Mouse (Mus musculus) MEL (cell line): ENCODE results near the gene Pacsin2. TPM values are rescaled to one million over a fixed set of nuclear protein-coding genes. Genes with fewer than 3 reads are reported as not detected.

ENCODE experiments used
- DNase-seq: peaks from one replicate; pipeline ENCODE4 v3.0.0; 2011; ENCODE audit warnings: low read depth, low spot score
- H3K27ac ChIP-seq: 2 replicates; pipeline ENCODE4 v1.5.1; 2012; ENCODE audit warnings: low read depth, mild to moderate bottlenecking, control low read depth, low read length, moderate library complexity; ENCODE audit not compliant: control insufficient read depth
- H3K27me3 ChIP-seq, 2 experiments: fragments of 150-350 bp in 1 of 2; sonication (generic) in 1 of 2; 2 replicates each; pipeline ENCODE4 v1.6.1; 2012; ENCODE audit warnings: low read length in 2 of 2, mild to moderate bottlenecking in 2 of 2, improper control_type of control experiment in 1 of 2, moderate library complexity in 1 of 2; ENCODE audit not compliant: insufficient read depth in 2 of 2, control insufficient read depth in 1 of 2
- H3K36me3 ChIP-seq, 2 experiments: 2 replicates each; pipeline ENCODE4 v1.6.1; 2012 to 2014; ENCODE audit warnings: low read length in 2 of 2, improper control_type of control experiment in 1 of 2, inconsistent platforms in 1 of 2, mild to moderate bottlenecking in 1 of 2; ENCODE audit not compliant: insufficient read depth in 2 of 2, control insufficient read depth in 1 of 2
- H3K4me1 ChIP-seq, 2 experiments: fragments of 150-350 bp in 1 of 2; sonication (generic) in 1 of 2; 2 replicates each; pipeline ENCODE4 v1.6.1; 2012; ENCODE audit warnings: low read length in 2 of 2, improper control_type of control experiment in 1 of 2, mild to moderate bottlenecking in 1 of 2; ENCODE audit not compliant: insufficient read depth in 2 of 2, control insufficient read depth in 1 of 2
- H3K4me3 ChIP-seq, 2 experiments: fragments of 150-350 bp in 1 of 2; sonication (generic) in 1 of 2; 2 replicates each; pipeline ENCODE4 v1.5.1; 2012; ENCODE audit warnings: low read depth in 2 of 2, low read length in 2 of 2, mild to moderate bottlenecking in 2 of 2, moderate library complexity in 2 of 2, control low read depth in 1 of 2, improper control_type of control experiment in 1 of 2; ENCODE audit not compliant: control insufficient read depth in 1 of 2, insufficient read depth in 1 of 2
- H3K79me2 ChIP-seq: 2 replicates; pipeline ENCODE4 v1.6.1; 2012; ENCODE audit warnings: mild to moderate bottlenecking, low read length, moderate library complexity; ENCODE audit not compliant: control insufficient read depth, poor library complexity, insufficient read depth
- H3K9ac ChIP-seq: 2 replicates; pipeline ENCODE4 v1.6.1; 2012; ENCODE audit warnings: low read depth, mild to moderate bottlenecking, control low read depth, low read length, moderate library complexity; ENCODE audit not compliant: control insufficient read depth, poor library complexity, severe bottlenecking
- H3K9me3 ChIP-seq: fragments of 150-350 bp; sonication (generic); replicated peaks from 2 replicates; pipeline ENCODE4 v1.6.1; 2012; ENCODE audit warnings: mild to moderate bottlenecking, low read length, improper control_type of control experiment, moderate library complexity; ENCODE audit not compliant: insufficient read depth
- CHD2 ChIP-seq: IDR thresholded peaks from 2 replicates; pipeline ENCODE4 v1.6.1; 2011; ENCODE audit warnings: low read length, improper control_type of control experiment
- CTCF ChIP-seq, 3 experiments: IDR thresholded peaks in 2 of 3; conservative IDR thresholded peaks in 1 of 3; 2 replicates each; pipeline ENCODE4 v1.5.1; 2011 to 2012; ENCODE audit warnings: low read length in 3 of 3, low read depth in 2 of 3, mild to moderate bottlenecking in 2 of 3, improper control_type of control experiment in 1 of 3, inconsistent platforms in 1 of 3, mixed read lengths in 1 of 3, moderate library complexity in 1 of 3; ENCODE audit not compliant: control insufficient read depth in 1 of 3, insufficient read depth in 1 of 3, poor library complexity in 1 of 3, severe bottlenecking in 1 of 3
- E2F4 ChIP-seq: IDR thresholded peaks from 2 replicates; pipeline ENCODE4 v1.6.1; 2011; ENCODE audit warnings: low read depth, low read length, improper control_type of control experiment, borderline replicate concordance
- ELF1 ChIP-seq: IDR thresholded peaks from 2 replicates; pipeline ENCODE4 v1.6.1; 2014; ENCODE audit warnings: low read depth, mild to moderate bottlenecking, inconsistent platforms, low read length, improper control_type of control experiment, moderate library complexity
- ETS1 ChIP-seq: IDR thresholded peaks from 2 replicates; pipeline ENCODE4 v1.6.1; 2012; ENCODE audit warnings: low read depth, mild to moderate bottlenecking, inconsistent platforms, low read length, improper control_type of control experiment, moderate library complexity
- GATA1 ChIP-seq: IDR thresholded peaks from 2 replicates; pipeline ENCODE4 v1.6.1; 2011; ENCODE audit warnings: low read depth, low read length, improper control_type of control experiment
- JUND ChIP-seq: IDR thresholded peaks from 2 replicates; pipeline ENCODE4 v1.6.1; 2011; ENCODE audit warnings: low read depth, mild to moderate bottlenecking, improper control_type of control experiment, low read length
- MAFK ChIP-seq: IDR thresholded peaks from 2 replicates; pipeline ENCODE4 v1.6.1; 2011; ENCODE audit warnings: low read depth, mild to moderate bottlenecking, low read length, improper control_type of control experiment, borderline replicate concordance
- MAX ChIP-seq: IDR thresholded peaks from 2 replicates; pipeline ENCODE4 v1.6.1; 2011; ENCODE audit warnings: low read length, improper control_type of control experiment
- MEF2A ChIP-seq: IDR thresholded peaks from 2 replicates; pipeline ENCODE4 v1.6.1; 2014; ENCODE audit warnings: low read depth, mild to moderate bottlenecking, inconsistent platforms, low read length, improper control_type of control experiment; ENCODE audit not compliant: poor library complexity, insufficient replicate concordance, severe bottlenecking; ENCODE audit errors: extremely low read depth
- MXI1 ChIP-seq: IDR thresholded peaks from 2 replicates; pipeline ENCODE4 v1.6.1; 2011; ENCODE audit warnings: mild to moderate bottlenecking, low read depth, low read length, improper control_type of control experiment
- MYB ChIP-seq: IDR thresholded peaks from 2 replicates; pipeline ENCODE4 v1.6.1; 2011; ENCODE audit warnings: mild to moderate bottlenecking, low read depth, low read length, improper control_type of control experiment
- NELFE ChIP-seq: IDR thresholded peaks from 2 replicates; pipeline ENCODE4 v1.6.1; 2011; ENCODE audit warnings: low read depth, low read length, improper control_type of control experiment
- NRF1 ChIP-seq: IDR thresholded peaks from 2 replicates; pipeline ENCODE4 v1.6.1; 2014; ENCODE audit warnings: low read depth, mild to moderate bottlenecking, inconsistent platforms, low read length, improper control_type of control experiment, moderate library complexity; ENCODE audit not compliant: poor library complexity, insufficient read depth, severe bottlenecking
- POLR2AphosphoS2 ChIP-seq: IDR thresholded peaks from 2 replicates; pipeline ENCODE4 v1.6.1; 2011; ENCODE audit warnings: low read length, improper control_type of control experiment
- RAD21 ChIP-seq: IDR thresholded peaks from 2 replicates; pipeline ENCODE4 v1.6.1; 2011; ENCODE audit warnings: mild to moderate bottlenecking, low read depth, low read length, improper control_type of control experiment
- RCOR1 ChIP-seq: IDR thresholded peaks from 2 replicates; pipeline ENCODE4 v1.6.1; 2012; ENCODE audit warnings: low read depth, mild to moderate bottlenecking, inconsistent platforms, low read length, improper control_type of control experiment
- SMC3 ChIP-seq: IDR thresholded peaks from 2 replicates; pipeline ENCODE4 v1.6.1; 2011; ENCODE audit warnings: low read depth, low read length, improper control_type of control experiment
- TAL1 ChIP-seq: IDR thresholded peaks from 2 replicates; pipeline ENCODE4 v1.6.1; 2012; ENCODE audit warnings: mild to moderate bottlenecking, inconsistent platforms, low read length, moderate library complexity, mixed read lengths
- TBP ChIP-seq: IDR thresholded peaks from 2 replicates; pipeline ENCODE4 v1.8.0; 2011; ENCODE audit warnings: low read depth, low read length, improper control_type of control experiment
- TCF12 ChIP-seq: IDR thresholded peaks from 2 replicates; pipeline ENCODE4 v1.6.1; 2014; ENCODE audit warnings: low read depth, mild to moderate bottlenecking, inconsistent platforms, low read length, improper control_type of control experiment, moderate library complexity
- UBTF ChIP-seq: IDR thresholded peaks from 2 replicates; pipeline ENCODE4 v1.6.1; 2012; ENCODE audit warnings: low read depth, mild to moderate bottlenecking, inconsistent platforms, low read length, improper control_type of control experiment, moderate library complexity, borderline replicate concordance; ENCODE audit not compliant: insufficient read depth
- USF1 ChIP-seq: IDR thresholded peaks from 2 replicates; pipeline ENCODE4 v1.6.1; 2014; ENCODE audit warnings: low read depth, mild to moderate bottlenecking, inconsistent platforms, low read length, improper control_type of control experiment, moderate library complexity
- USF2 ChIP-seq, 2 experiments: IDR thresholded peaks; 2 replicates each; pipeline ENCODE4 v1.6.1; 2011 to 2012; ENCODE audit warnings: improper control_type of control experiment in 2 of 2, low read length in 2 of 2, borderline replicate concordance in 1 of 2, inconsistent platforms in 1 of 2, low read depth in 1 of 2, mild to moderate bottlenecking in 1 of 2; ENCODE audit not compliant: insufficient read depth in 1 of 2
- ZC3H11A ChIP-seq: IDR thresholded peaks from 2 replicates; pipeline ENCODE4 v1.6.1; 2012; ENCODE audit warnings: low read depth, mild to moderate bottlenecking, inconsistent platforms, low read length, improper control_type of control experiment
- ZMIZ1 ChIP-seq: IDR thresholded peaks from 2 replicates; pipeline ENCODE4 v1.6.1; 2012; ENCODE audit warnings: low read depth, mild to moderate bottlenecking, inconsistent platforms, low read length, improper control_type of control experiment, moderate library complexity
- polyA plus RNA-seq, 2 experiments: library from polyadenylated mRNA; stranded (reverse) in 1 of 2; unstranded in 1 of 2; fragments of >175 nt in 1 of 2; fragments of >200 nt in 1 of 2; gene quantifications; 2 replicates each; pipeline versions ENCODE4 v1.2.1 to v1.2.4; 2012; ENCODE audit warnings: low replicate concordance in 2 of 2, low read depth in 1 of 2; ENCODE audit not compliant: insufficient read length in 2 of 2, insufficient read depth in 1 of 2, missing spikeins in 1 of 2
- total RNA-seq: library from RNA; depleted of rRNA; stranded (reverse); fragments of 300-350 nt; gene quantifications from 2 replicates; pipeline ENCODE4 v1.2.3, GENCODE M21; 2012

Pacsin2 gene
- total and polyA plus RNA-seq, 3 experiments, result 58.7 to 425 (median 103) TPM

GRCm38 (mm10) chr15:83487477-83488115 lies 23.2 kb upstream of the Pacsin2 start:
- Histone ChIP-seq H3K27me3 (no peaks in the 10 kb centered on the region), H3K79me2 (no peaks in the 10 kb centered on the region), H3K4me3 (no peak overlapping the region), H3K27ac (no peak overlapping the region), H3K9me3 (no peaks in the 10 kb centered on the region), H3K4me1 (peaks cover 0 to 9% of the 10 kb centered on the region in 2 experiments; a peak in 1 of 4 replicates), H3K9ac (no peak overlapping the region), H3K36me3 (no peaks in the 10 kb centered on the region; a peak in 2 of 4 replicates)
- no peak for TF ChIP-seq NELFE
- no peak for TF ChIP-seq TAL1
- no peak for TF ChIP-seq CHD2
- TF ChIP-seq ZC3H11A, result no peak
- no peak for TF ChIP-seq RCOR1
- TF ChIP-seq MYB, result no peak
- TF ChIP-seq MAX, result no peak
- TF ChIP-seq E2F4, result no peak
- TF ChIP-seq TBP, result no peak
- TF ChIP-seq ZMIZ1, result no peak
- no peak for TF ChIP-seq GATA1
- no peak for TF ChIP-seq TCF12
- TF ChIP-seq UBTF, result no peak
- TF ChIP-seq NRF1, result no peak
- no peak for TF ChIP-seq CTCF (IDR thresholded peaks at IDR 0.05 in 2 of 3, conservative IDR thresholded peaks at IDR 0.05 in 1 of 3; ENCODE audit: control insufficient read depth in 1 of 3, insufficient read depth in 1 of 3, low read depth in 2 of 3, low read length in 3 of 3, poor library complexity in 1 of 3, severe bottlenecking in 1 of 3)
- TF ChIP-seq POLR2AphosphoS2, result no peak
- no peak for TF ChIP-seq JUND
- no peak for DNase-seq

- Histone ChIP-seq H3K79me2 (no peaks in the 10 kb centered on the region), H3K4me3 (no peak overlapping the region), H3K36me3 (no peaks in the 10 kb centered on the region; a peak in 1 of 4 replicates), H3K9me3 (no peaks in the 10 kb centered on the region), H3K9ac (no peak overlapping the region), H3K27me3 (no peaks in the 10 kb centered on the region), H3K4me1 (0 out of 4 replicates have a peak, but pooled peaks cover 0 to 3% of the 10 kb centered on the region in 2 experiments), H3K27ac (no peak overlapping the region)
- TF ChIP-seq CTCF (IDR thresholded peaks at IDR 0.05 in 2 of 3, conservative IDR thresholded peaks at IDR 0.05 in 1 of 3; ENCODE audit: control insufficient read depth in 1 of 3, insufficient read depth in 1 of 3, low read depth in 2 of 3, low read length in 3 of 3, poor library complexity in 1 of 3, severe bottlenecking in 1 of 3), result no peak
- no peak for TF ChIP-seq GATA1
- no peak for TF ChIP-seq NELFE
- no peak for TF ChIP-seq ETS1
- TF ChIP-seq MXI1, result no peak
- TF ChIP-seq USF1, result no peak
- no peak for TF ChIP-seq ELF1
- TF ChIP-seq MEF2A, result no peak
- TF ChIP-seq USF2 (IDR thresholded peaks at IDR 0.05; ENCODE audit: borderline replicate concordance in 1 of 2, insufficient read depth in 1 of 2, low read depth in 1 of 2, low read length in 2 of 2), result no peak
- TF ChIP-seq UBTF, result no peak
- TF ChIP-seq RAD21, result no peak
- no peak for TF ChIP-seq TAL1
- TF ChIP-seq MAFK, result no peak
- no peak for TF ChIP-seq SMC3
- no peak for DNase-seq
Observed at GRCm38 (mm10) chr15:83484311-83484710, 19.9 kb upstream of the Pacsin2 start.
